Mouse (Mus musculus) heart, embryonic 15.5 days (tissue): ENCODE measurements around the gene Casp14. TPM values are rescaled to one million over a fixed set of nuclear protein-coding genes. Genes with fewer than 3 reads are reported as not detected.

Experiments used
- ATAC-seq: fragments of 200-750 bp; cut with Nextera tagmentation; replicated peaks from 2 replicates; pipeline ENCODE4 v1.8.0; 2017; ENCODE audit warnings: low read depth, moderate TSS enrichment; ENCODE audit not compliant: insufficient number of reproducible peaks, insufficient read depth, low FRiP score
- H3K27ac ChIP-seq: fragments of 300-500 bp; sonication (generic); 2 replicates; pipeline ENCODE4 v1.5.1; 2015; ENCODE audit warnings: mild to moderate bottlenecking, inconsistent platforms
- H3K27me3 ChIP-seq: fragments of 300-500 bp; sonication (generic); 2 replicates; pipeline ENCODE4 v1.6.1; 2015; ENCODE audit warnings: inconsistent platforms
- H3K36me3 ChIP-seq: fragments of 300-500 bp; sonication (generic); 2 replicates; pipeline ENCODE4 v1.6.1; 2015; ENCODE audit warnings: mild to moderate bottlenecking, inconsistent platforms
- H3K4me1 ChIP-seq: fragments of 300-500 bp; sonication (generic); replicated peaks from 2 replicates; pipeline ENCODE4 v1.6.1; 2015; ENCODE audit warnings: inconsistent platforms
- H3K4me2 ChIP-seq: fragments of 300-500 bp; sonication (generic); 2 replicates; pipeline ENCODE4 v1.6.1; 2015; ENCODE audit warnings: inconsistent platforms, mild to moderate bottlenecking, moderate library complexity
- H3K4me3 ChIP-seq: fragments of 300-500 bp; sonication (generic); 2 replicates; pipeline ENCODE4 v1.5.1; 2015; ENCODE audit warnings: mild to moderate bottlenecking, inconsistent platforms
- H3K9ac ChIP-seq: fragments of 300-500 bp; sonication (generic); 2 replicates; pipeline ENCODE4 v1.6.1; 2015; ENCODE audit warnings: mild to moderate bottlenecking, inconsistent platforms
- H3K9me3 ChIP-seq: fragments of 300-500 bp; sonication (generic); replicated peaks from 2 replicates; pipeline ENCODE4 v1.6.1; 2016; ENCODE audit warnings: inconsistent platforms
- WGBS: fragments of 180-500 bp; shearing (Covaris S2); methylation state at CpG from one replicate; pipeline ENCODE4 v1.1.7; 2015; ENCODE audit warnings: mixed read lengths; 5-methylcytosine and 5-hydroxymethylcytosine counted together
- polyA plus RNA-seq: library from polyadenylated mRNA; unstranded; fragments of >200 nt; fragmentation: Nextera tagmentation; extraction: Ambion mirVana; gene quantifications from 2 replicates; pipeline ENCODE4 v1.2.1, GENCODE M21; 2015

Gene Casp14
- not detected in 2 replicates for polyA plus RNA-seq

GRCm38 (mm10) chr10:78718056-78718455, at the start of gene Casp14:
Gene Casp14, minus strand, starts transcription at chr10:78718294.
- H3K27ac ChIP-seq = no peak within 1 kb of the TSS
- WGBS = 46% methylated on average over 10 of the region's 11 CpGs
- no peaks in the 10 kb centered on the region for H3K4me1 ChIP-seq
- H3K9me3 ChIP-seq = no peaks in the 10 kb centered on the region
- H3K4me3 ChIP-seq = no peak within 1 kb of the TSS
- H3K9ac ChIP-seq = no peak within 1 kb of the TSS
- no peak within 1 kb of the TSS for H3K4me2 ChIP-seq
- no peaks in the 10 kb centered on the region for H3K36me3 ChIP-seq
- ATAC-seq = no peak
- H3K27me3 ChIP-seq = no peaks in the 10 kb centered on the region

GRCm38 (mm10) chr10:78765570-78765969, 47.5 kb upstream of the Casp14 start:
- Histone ChIP-seq H3K4me1 (no peaks in the 10 kb centered on the region), H3K9me3 (no peaks in the 10 kb centered on the region), H3K4me2 (no peak overlapping the region), H3K27me3 (no peaks in the 10 kb centered on the region), H3K4me3 (no peak overlapping the region), H3K9ac (no peak overlapping the region), H3K27ac (no peak overlapping the region), H3K36me3 (no peaks in the 10 kb centered on the region)
- ATAC-seq = no peak
- WGBS = 67% methylated on average over 1 of the region's 1 CpGs

- Histone ChIP-seq H3K4me3 (no peak overlapping the region), H3K9ac (no peak overlapping the region), H3K36me3 (no peaks in the 10 kb centered on the region), H3K4me1 (peaks cover 9% of the 10 kb centered on the region), H3K9me3 (no peaks in the 10 kb centered on the region), H3K27me3 (peaks cover 14% of the 10 kb centered on the region), H3K4me2 (no peak overlapping the region), H3K27ac (no peak overlapping the region)
- 36% methylated on average over 6 of the region's 6 CpGs for WGBS
- no peak for ATAC-seq
Measured at GRCm38 (mm10) chr10:78756021-78756420, 37.9 kb upstream of the Casp14 start.

- peak; percentile 80 for ATAC-seq
- H3K9me3 ChIP-seq = no peaks in the 10 kb centered on the region
- peak within 1 kb of the TSS; percentile 80 for H3K4me2 ChIP-seq
- no peaks in the 10 kb centered on the region for H3K36me3 ChIP-seq
- H3K4me1 ChIP-seq = peaks cover 9% of the 10 kb centered on the region
- 2% methylated on average over 51 of the region's 61 CpGs for WGBS
- H3K27me3 ChIP-seq = peaks cover 32% of the 10 kb centered on the region
- H3K4me3 ChIP-seq = peak within 1 kb of the TSS; percentile 62
- peak within 1 kb of the TSS; percentile 59 for H3K9ac ChIP-seq
- peak within 1 kb of the TSS; percentile 24; the same call in 1 of the 2 replicates for H3K27ac ChIP-seq
Measured at GRCm38 (mm10) chr10:78752452-78753191, 34.5 kb upstream of the Casp14 start, which contains the start of gene Ccdc105. Gene Ccdc105, minus strand, starts transcription at chr10:78753065.

GRCm38 (mm10) chr10:78748946-78749345, 30.9 kb upstream of the Casp14 start:
- H3K27ac ChIP-seq = no peak overlapping the region
- H3K36me3 ChIP-seq = no peaks in the 10 kb centered on the region
- WGBS = 81% methylated on average over 6 of the region's 6 CpGs
- no peak overlapping the region for H3K4me3 ChIP-seq
- no peak overlapping the region for H3K9ac ChIP-seq
- H3K9me3 ChIP-seq = no peaks in the 10 kb centered on the region
- ATAC-seq = no peak
- peaks cover 16% of the 10 kb centered on the region for H3K4me1 ChIP-seq
- peaks cover 42% of the 10 kb centered on the region for H3K27me3 ChIP-seq
- H3K4me2 ChIP-seq = no peak overlapping the region

- 80% methylated on average over 13 of the region's 13 CpGs for WGBS
- Histone ChIP-seq H3K27ac (no peak overlapping the region), H3K9me3 (no peaks in the 10 kb centered on the region), H3K9ac (no peak overlapping the region), H3K4me2 (no peak overlapping the region), H3K36me3 (no peaks in the 10 kb centered on the region), H3K4me1 (peaks cover 16% of the 10 kb centered on the region), H3K27me3 (peaks cover 42% of the 10 kb centered on the region), H3K4me3 (no peak overlapping the region)
- ATAC-seq = no peak
Measured at GRCm38 (mm10) chr10:78748161-78748560, 30.1 kb upstream of the Casp14 start.

GRCm38 (mm10) chr10:78747035-78747721, 29.1 kb upstream of the Casp14 start:
- Histone ChIP-seq H3K9me3 (no peaks in the 10 kb centered on the region), H3K9ac (no peak overlapping the region), H3K4me3 (peak overlapping the region; percentile 38), H3K27me3 (peaks cover 35% of the 10 kb centered on the region), H3K36me3 (no peaks in the 10 kb centered on the region), H3K27ac (no peak overlapping the region), H3K4me1 (peaks cover 12% of the 10 kb centered on the region), H3K4me2 (peak overlapping the region; percentile 63)
- peak; percentile 38 for ATAC-seq
- 2% methylated on average over 27 of the region's 27 CpGs for WGBS

GRCm38 (mm10) chr10:78745453-78746232, 27.5 kb upstream of the Casp14 start:
- H3K36me3 ChIP-seq = no peaks in the 10 kb centered on the region
- no peak for ATAC-seq
- no peaks in the 10 kb centered on the region for H3K9me3 ChIP-seq
- H3K27ac ChIP-seq = no peak overlapping the region
- H3K27me3 ChIP-seq = peaks cover 24% of the 10 kb centered on the region
- no peak overlapping the region for H3K9ac ChIP-seq
- no peak overlapping the region for H3K4me2 ChIP-seq
- peaks cover 7% of the 10 kb centered on the region for H3K4me1 ChIP-seq
- WGBS = 53% methylated on average over 4 of the region's 4 CpGs
- no peak overlapping the region for H3K4me3 ChIP-seq

GRCm38 (mm10) chr10:78743721-78744120, 25.6 kb upstream of the Casp14 start:
- no peak overlapping the region for H3K9ac ChIP-seq
- H3K27ac ChIP-seq = no peak overlapping the region
- H3K4me3 ChIP-seq = no peak overlapping the region
- H3K4me1 ChIP-seq = peaks cover 7% of the 10 kb centered on the region
- peaks cover 18% of the 10 kb centered on the region; the same call in 1 of the 2 replicates for H3K27me3 ChIP-seq
- ATAC-seq = no peak
- no peak overlapping the region for H3K4me2 ChIP-seq
- H3K9me3 ChIP-seq = no peaks in the 10 kb centered on the region
- H3K36me3 ChIP-seq = no peaks in the 10 kb centered on the region

GRCm38 (mm10) chr10:78739821-78740220, 21.7 kb upstream of the Casp14 start:
- no peak for ATAC-seq
- H3K9me3 ChIP-seq = no peaks in the 10 kb centered on the region
- no peaks in the 10 kb centered on the region for H3K4me1 ChIP-seq
- H3K27me3 ChIP-seq = no peaks in the 10 kb centered on the region
- no peak overlapping the region for H3K4me2 ChIP-seq
- H3K4me3 ChIP-seq = no peak overlapping the region
- no peaks in the 10 kb centered on the region for H3K36me3 ChIP-seq
- 59% methylated on average over 4 of the region's 4 CpGs for WGBS
- no peak overlapping the region for H3K27ac ChIP-seq
- no peak overlapping the region for H3K9ac ChIP-seq

GRCm38 (mm10) chr10:78727876-78728275, 9.8 kb upstream of the Casp14 start:
- H3K4me1 ChIP-seq = no peaks in the 10 kb centered on the region
- WGBS = 76% methylated on average over 5 of the region's 5 CpGs
- H3K27me3 ChIP-seq = no peaks in the 10 kb centered on the region
- no peaks in the 10 kb centered on the region for H3K9me3 ChIP-seq
- no peak overlapping the region for H3K4me2 ChIP-seq
- no peak overlapping the region for H3K9ac ChIP-seq
- no peak overlapping the region for H3K27ac ChIP-seq
- ATAC-seq = no peak
- H3K36me3 ChIP-seq = no peaks in the 10 kb centered on the region
- H3K4me3 ChIP-seq = no peak overlapping the region
